26 mouse cellular contexts compared by ENCODE assay signal in genomic region chr1:55211081-55211480, GRCm38 (mm10). TPM values are rescaled to one million over a fixed set of nuclear protein-coding genes. Genes with fewer than 3 reads are reported as not detected.
DNase-seq lines count a peak whose midpoint lies in the region; ATAC-seq lines count a peak whose summit lies in the region.
"Had no signal": no experiment of that assay in that cellular context is flagged by ENCODE, and none has a peak within 500 bp of the region (broad histone marks: within the 10 kb centered on the region; RNA-seq: fewer than 3 reads in every experiment).

No protein-coding gene starts in this region.

- no peaks in the 10 kb centered on the region for H3K36me3 ChIP-seq in kidney, embryonic 15.5 days
- H3K36me3 ChIP-seq: forebrain, embryonic 12.5 days; hindbrain, embryonic 15.5 days; midbrain, embryonic 12.5 days had no signal

- 0 out of 2 replicates have a peak overlapping the region, but pooled peaks have one; percentile 11 for H3K27ac ChIP-seq in kidney, embryonic 15.5 days
- H3K27ac ChIP-seq: embryonic facial prominence, embryonic 12.5 days; forebrain, embryonic 12.5 days; hindbrain, embryonic 15.5 days; midbrain, embryonic 12.5 days had no signal

- no peaks in the 10 kb centered on the region for H3K9me3 ChIP-seq in kidney, embryonic 15.5 days (replicated peaks)
- H3K9me3 ChIP-seq: embryonic facial prominence, embryonic 12.5 days; forebrain, embryonic 12.5 days; hindbrain, embryonic 15.5 days; midbrain, embryonic 12.5 days had no signal

- H3K4me2 ChIP-seq in kidney, embryonic 15.5 days, result no peak overlapping the region
- H3K4me2 ChIP-seq: embryonic facial prominence, embryonic 12.5 days; forebrain, embryonic 12.5 days; hindbrain, embryonic 15.5 days; midbrain, embryonic 12.5 days had no signal

- H3K27me3 ChIP-seq in kidney, embryonic 15.5 days, result no peaks in the 10 kb centered on the region
- H3K27me3 ChIP-seq: embryonic facial prominence, embryonic 12.5 days; hindbrain, embryonic 15.5 days; midbrain, embryonic 12.5 days had no signal

- H3K4me1 ChIP-seq in kidney, embryonic 15.5 days, result peaks cover 21% of the 10 kb centered on the region
- H3K4me1 ChIP-seq: hindbrain, embryonic 15.5 days had no signal

- 76% methylated on average over 8 of the region's 8 CpGs for WGBS in kidney, embryonic 15.5 days

- H3K4me3 ChIP-seq in kidney, embryonic 15.5 days (replicated peaks), result no peak overlapping the region
- H3K4me3 ChIP-seq: embryonic facial prominence, embryonic 12.5 days; erythroblast, embryonic 14.5 days; forebrain, embryonic 12.5 days; hindbrain, embryonic 15.5 days; midbrain, embryonic 12.5 days had no signal

- peak; percentile 63 for DNase-seq in adrenal gland, adult 2 months
- DNase-seq in adrenal gland, adult 18-20 months (ENCODE audit: low spot score in 2 of 2), result no peak
- no peak for DNase-seq in kidney, postnatal 36 days
- peak; percentile 41 for DNase-seq in testis, postnatal 10 days (ENCODE audit: low spot score)
- DNase-seq in testis, postnatal 14 days (ENCODE audit: low spot score), result no peak
- no peak for DNase-seq in adipocyte (ENCODE audit: low spot score)
- DNase-seq: cerebellum, adult 11-12 months; cerebellum, postnatal 10 days; gastrocnemius, postnatal 25 days; heart, postnatal 36 days; kidney, adult 9 months; kidney, postnatal 25 days; left cerebral cortex, postnatal 4 days; liver, postnatal 0 days; lung, postnatal 10 days; retina, postnatal 1 day; right cerebral cortex, postnatal 25 days; spleen, adult 18-20 months; thymus, adult 18-20 months; thymus, postnatal 36 days had no signal

- H3K9ac ChIP-seq in kidney, embryonic 15.5 days, result no peak overlapping the region
- H3K9ac ChIP-seq: embryonic facial prominence, embryonic 12.5 days; forebrain, embryonic 12.5 days; hindbrain, embryonic 15.5 days; midbrain, embryonic 12.5 days had no signal

- no peak for ATAC-seq in kidney, embryonic 15.5 days (replicated peaks; ENCODE audit: low FRiP score)
- ATAC-seq: liver, postnatal 0 days had no signal

RNA-seq across cellular contexts. Expression of gene Rftn2, which starts 15.5 kb away (rescaled TPM):
- 10 to 100 TPM; 13.5 to 27.1 TPM for total RNA-seq in adrenal gland, adult 2 months (2021)
- polyA plus RNA-seq in adrenal gland, adult 2 months (2012; rRNA removed), result 2.0 and 2.1 TPM in 2 replicates
- 10 to 100 TPM; 15.3 to 18.5 TPM for total RNA-seq in adrenal gland, adult 18-20 months (2021)
- polyA plus RNA-seq in kidney, embryonic 15.5 days (2015; fragmentation: Nextera tagmentation; extraction: Ambion mirVana), result 7.6 and 8.4 TPM in 2 replicates
- polyA plus RNA-seq: erythroblast, embryonic 14.5 days had no signal

RNA-seq across cellular contexts. Expression of gene Mars2, which starts 25.9 kb away (rescaled TPM):
- 1 to 10 TPM; 5.4 to 6.6 TPM for total RNA-seq in adrenal gland, adult 2 months (2021)
- polyA plus RNA-seq in adrenal gland, adult 2 months (2012; rRNA removed), result 4.2 and 4.5 TPM in 2 replicates
- total RNA-seq in adrenal gland, adult 18-20 months (2021), result 1 to 10 TPM; 6.2 to 7.3 TPM
- 2.4 and 2.5 TPM in 2 replicates for polyA plus RNA-seq in kidney, embryonic 15.5 days (2015; fragmentation: Nextera tagmentation; extraction: Ambion mirVana)

Comparison
In these comparisons a context has a peak if more than half of its experiments do, and no peak if none do; other contexts are left out.
1. DNase-seq: peak in adrenal gland, adult 2 months (single experiment) and testis, postnatal 10 days (single experiment); none in adrenal gland, adult 18-20 months (0 of 2), kidney, postnatal 36 days (0 of 2), testis, postnatal 14 days (single experiment) and adipocyte (single experiment).